Mouse (Mus musculus) liver, embryonic 18 days (tissue): ENCODE results near the gene Cep170. TPM values are rescaled to one million over a fixed set of nuclear protein-coding genes. Genes with fewer than 3 reads are reported as not detected.

ENCODE experiments used
- polyA plus RNA-seq: library from polyadenylated mRNA; depleted of rRNA; stranded (reverse); fragments of >200 nt; gene quantifications from 2 replicates; pipeline ENCODE4 v1.2.3, GENCODE M21; 2012; rRNA removed

Gene Cep170
- 4.9 and 6.0 TPM in 2 replicates for polyA plus RNA-seq

DNA sequence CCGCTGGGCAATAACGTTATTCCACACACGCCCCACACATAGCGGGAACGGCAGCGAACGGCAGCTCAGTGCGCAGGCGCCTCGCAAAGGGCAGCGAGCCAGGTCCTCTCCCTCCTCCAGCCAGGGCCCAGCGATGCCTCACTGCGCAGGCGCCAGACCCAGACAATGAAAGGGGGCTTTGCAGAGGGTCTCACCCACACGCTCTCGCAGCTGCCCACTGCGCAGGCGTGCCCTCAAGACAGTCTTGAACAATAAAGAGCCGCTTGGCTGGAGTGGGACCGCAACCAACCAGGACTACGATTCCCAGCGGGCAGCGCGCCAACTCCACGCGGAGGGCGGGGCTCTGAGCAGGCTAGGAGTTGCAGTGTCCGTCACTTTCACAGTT, at the start of gene Cep170:
Gene Cep170 (minus strand): TSS at position 32 of the 385 bp plus-strand sequence.

DNA sequence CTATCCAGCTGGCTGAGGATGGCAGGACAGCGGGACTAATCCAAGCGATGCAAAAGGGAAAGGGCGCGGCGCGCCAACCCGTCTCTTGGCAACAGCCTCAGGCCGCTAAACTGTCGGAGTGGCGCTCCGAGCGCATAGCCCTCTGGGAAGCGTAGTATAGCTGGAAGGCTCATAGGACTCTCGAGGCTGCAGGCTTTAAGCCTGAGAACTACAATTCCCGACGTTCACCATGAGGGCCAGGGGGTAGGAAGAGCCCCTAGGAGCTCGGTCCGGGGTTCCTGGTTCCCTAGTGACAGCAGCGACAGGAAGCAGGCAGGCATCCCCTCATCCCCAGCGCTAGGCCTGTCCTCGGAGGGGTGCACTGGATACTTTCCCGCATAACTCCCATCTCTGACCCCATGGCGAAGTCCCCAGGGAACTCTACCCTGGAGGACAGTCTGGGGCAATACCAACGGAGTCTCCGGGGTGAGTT, 760 bp upstream of the Cep170 start, which contains the start of gene Sdccag8:
Gene Sdccag8 (plus strand): TSS at position 70 of the 472 bp plus-strand sequence.

Other genes with a start within 250 kb of the Cep170 start
- gene Sdccag8, start 593 bp upstream of the Cep170 start, polyA plus RNA-seq = 2.9 TPM in 2 replicates